Mouse (Mus musculus) liver, embryonic 14.5 days (tissue): ENCODE results near the gene Ngb.

Source experiments
- CTCF ChIP-seq: IDR thresholded peaks from 2 replicates; pipeline ENCODE4 v1.5.1; 2016; ENCODE audit warnings: antibody characterized with exemption, low read depth, control low read depth
- EP300 ChIP-seq: IDR thresholded peaks from 2 replicates; pipeline ENCODE4 v1.6.1; 2016; ENCODE audit warnings: antibody characterized with exemption, low read depth

DNA sequence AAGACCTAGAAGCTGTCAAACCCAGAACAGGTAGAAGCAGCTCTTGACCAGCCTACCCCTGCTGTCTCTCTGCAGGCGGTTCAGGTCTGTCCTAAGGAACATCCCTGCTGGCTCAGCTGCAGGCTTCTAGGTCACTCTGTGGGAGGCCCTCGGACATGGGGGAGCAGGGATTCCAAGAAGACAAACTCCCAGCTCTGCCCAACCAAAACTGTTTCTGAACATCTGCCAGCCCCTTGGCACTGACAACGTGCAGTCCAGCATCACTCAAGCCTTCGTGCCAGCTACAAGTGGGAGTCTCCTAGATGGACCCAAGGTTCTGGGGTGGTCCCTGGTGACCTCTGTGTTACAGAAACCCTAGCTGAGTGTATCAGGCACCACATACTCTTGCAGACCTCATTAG, 9.1 kb downstream of the Ngb start:
- TF ChIP-seq EP300 (no peak), CTCF (no peak)
